Mouse (Mus musculus): ENCODE measurements around the gene Olfr5. TPM values are rescaled to one million over a fixed set of nuclear protein-coding genes. Genes with fewer than 3 reads are reported as not detected.
"Not testable (repeated sequence)": the region's sequence is repeated elsewhere in the genome, so short reads cannot be mapped to it uniquely, and the experiment has no call there.

Gene Olfr5
- polyA plus RNA-seq (2015; fragmentation: Nextera tagmentation; extraction: Ambion mirVana) = not detected in 2 replicates

DNA sequence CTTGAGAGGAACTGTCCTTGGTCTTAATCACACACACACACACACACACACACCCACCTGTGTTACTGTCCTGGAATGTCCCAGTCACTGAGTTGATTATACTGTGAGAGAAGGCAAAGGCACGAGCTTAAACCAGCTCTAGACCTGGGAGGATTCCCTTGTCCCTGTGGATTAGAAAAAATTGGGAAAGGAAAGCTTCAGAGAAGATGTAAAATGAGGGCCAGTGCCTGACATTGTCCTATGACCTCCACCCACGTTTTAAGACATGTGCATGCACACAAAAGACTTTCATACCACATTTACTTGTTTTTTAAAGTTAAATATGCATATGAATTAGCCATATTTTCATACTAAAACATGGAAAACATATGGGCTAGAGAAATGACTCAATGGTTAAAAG is at the start of gene Olfr5:
Olfr5 (minus strand) TSS at position 101 of the 400 bp plus-strand sequence.
- H3K4me3 ChIP-seq = no peak within 1 kb of the TSS
- H3K36me3 ChIP-seq = no peaks in the 10 kb centered on the region
- H3K4me1 ChIP-seq = no peaks in the 10 kb centered on the region
- WGBS = 18% methylated on average over 2 of the region's 2 CpGs
- H3K9ac ChIP-seq = no peak within 1 kb of the TSS
- no peak for ATAC-seq (ENCODE audit: borderline replicate concordance, extremely low read depth, low FRiP score, low TSS enrichment)
- H3K27ac ChIP-seq = no peak within 1 kb of the TSS
- H3K27me3 ChIP-seq = no peaks in the 10 kb centered on the region
- H3K4me2 ChIP-seq = no peak within 1 kb of the TSS
- H3K9me3 ChIP-seq = no peaks in the 10 kb centered on the region

DNA sequence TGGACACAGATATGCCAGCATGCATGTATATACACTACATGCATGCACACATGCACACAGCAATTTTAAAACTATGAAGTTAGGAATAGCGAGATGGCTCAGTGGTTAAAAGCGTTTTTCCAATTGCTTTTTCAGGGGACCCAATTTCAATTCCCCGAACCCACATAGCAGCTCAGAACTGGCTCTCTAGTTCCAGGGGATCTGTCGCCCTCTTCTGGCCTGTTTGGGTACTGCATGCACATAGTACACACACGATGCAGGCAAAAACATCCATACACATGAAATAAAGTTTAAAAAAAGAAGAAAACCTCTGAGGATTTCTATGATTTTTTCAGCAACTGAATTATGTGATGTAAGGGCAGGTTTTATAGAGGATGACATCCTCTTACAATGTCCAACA is 39.4 kb upstream of the Olfr5 start:
- Histone ChIP-seq H3K4me1 (no peaks in the 10 kb centered on the region), H3K27me3 (no peaks in the 10 kb centered on the region), H3K36me3 (no peaks in the 10 kb centered on the region), H3K4me2 (no peak overlapping the region), H3K27ac (no peak overlapping the region), H3K4me3 (no peak overlapping the region), H3K9ac (no peak overlapping the region), H3K9me3 (no peaks in the 10 kb centered on the region)
- ATAC-seq (ENCODE audit: borderline replicate concordance, extremely low read depth, low FRiP score, low TSS enrichment) = no peak
- 63% methylated on average over 5 of the region's 5 CpGs for WGBS

DNA sequence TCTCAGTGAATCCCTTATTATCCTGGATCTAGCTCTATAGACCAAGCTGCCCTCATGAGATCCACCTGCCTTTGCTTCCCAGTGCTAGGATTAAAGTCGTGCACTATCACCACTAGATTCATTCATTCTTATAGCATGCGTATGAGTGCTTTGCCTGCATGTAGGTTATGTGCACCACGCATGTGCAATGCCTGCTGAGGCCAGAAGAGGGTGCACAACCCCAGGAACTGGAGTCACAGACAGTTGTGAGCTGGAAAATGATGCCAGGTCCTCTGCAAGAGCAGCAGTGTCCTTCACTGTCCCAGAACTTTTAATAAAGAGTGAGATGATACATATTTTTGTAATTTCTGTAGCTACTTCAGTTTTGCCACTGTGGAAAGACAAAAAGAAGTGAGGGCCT is 38.3 kb upstream of the Olfr5 start:
- no peak overlapping the region for H3K4me3 ChIP-seq
- H3K27me3 ChIP-seq = no peaks in the 10 kb centered on the region
- no peaks in the 10 kb centered on the region for H3K36me3 ChIP-seq
- no peak overlapping the region for H3K9ac ChIP-seq
- no peaks in the 10 kb centered on the region for H3K9me3 ChIP-seq
- WGBS = 49% methylated on average over 3 of the region's 3 CpGs
- no peak overlapping the region for H3K27ac ChIP-seq
- no peak for ATAC-seq (ENCODE audit: borderline replicate concordance, extremely low read depth, low FRiP score, low TSS enrichment)
- H3K4me1 ChIP-seq = no peaks in the 10 kb centered on the region
- no peak overlapping the region for H3K4me2 ChIP-seq

DNA sequence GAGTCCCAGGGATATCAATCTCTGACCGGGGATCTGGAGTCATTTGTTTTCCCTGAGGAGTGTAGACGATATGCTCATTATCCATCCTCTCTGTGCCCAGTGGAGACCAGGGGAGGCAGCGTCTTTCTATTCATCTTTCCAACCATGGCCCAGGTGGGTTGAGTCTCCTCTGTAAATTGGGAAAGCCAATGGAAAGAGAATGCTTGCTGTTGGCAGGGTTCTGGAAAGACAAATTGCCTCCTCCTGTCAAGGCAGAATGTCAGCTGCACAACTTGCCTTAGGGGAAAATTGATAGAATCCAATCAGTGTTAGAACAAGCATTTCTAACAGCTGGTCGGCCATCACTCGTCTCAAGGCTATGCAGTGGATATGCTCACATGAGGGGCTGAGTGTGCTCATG is 36.1 kb upstream of the Olfr5 start, which contains the start of gene Olfr1349:
Olfr1349 (minus strand) TSS at position 101 of the 400 bp plus-strand sequence.
- Histone ChIP-seq H3K27me3 (no peaks in the 10 kb centered on the region), H3K9ac (no peak within 1 kb of the TSS), H3K4me1 (no peaks in the 10 kb centered on the region), H3K4me3 (no peak within 1 kb of the TSS), H3K4me2 (no peak within 1 kb of the TSS), H3K9me3 (no peaks in the 10 kb centered on the region), H3K36me3 (no peaks in the 10 kb centered on the region), H3K27ac (no peak within 1 kb of the TSS)
- 89% methylated on average over 5 of the region's 5 CpGs for whole genome bisulfite sequencing
- no peak for ATAC-seq (ENCODE audit: borderline replicate concordance, extremely low read depth, low FRiP score, low TSS enrichment)

GRCm38 (mm10) chr7:6521666-6522065 is 34.9 kb upstream of the Olfr5 start:
- ATAC-seq (ENCODE audit: borderline replicate concordance, extremely low read depth, low FRiP score, low TSS enrichment) = no peak
- 33% methylated on average over 1 of the region's 1 CpGs for WGBS
- no peaks in the 10 kb centered on the region for H3K9me3 ChIP-seq

GRCm38 (mm10) chr7:6508648-6509047 is 21.9 kb upstream of the Olfr5 start, which contains the start of gene Olfr1348:
Gene Olfr1348, minus strand, starts transcription at chr7:6508748.
- no peaks in the 10 kb centered on the region for H3K9me3 ChIP-seq
- 87% methylated on average over 1 of the region's 1 CpGs for WGBS
- H3K27ac ChIP-seq = no peak within 1 kb of the TSS
- H3K4me2 ChIP-seq = no peak within 1 kb of the TSS
- ATAC-seq (ENCODE audit: borderline replicate concordance, extremely low read depth, low FRiP score, low TSS enrichment) = no peak
- H3K27me3 ChIP-seq = no peaks in the 10 kb centered on the region
- H3K9ac ChIP-seq = no peak within 1 kb of the TSS
- H3K36me3 ChIP-seq = no peaks in the 10 kb centered on the region
- no peak within 1 kb of the TSS for H3K4me3 ChIP-seq
- no peaks in the 10 kb centered on the region for H3K4me1 ChIP-seq

More at GRCm38 (mm10) chr7:6521666-6522065, 34.9 kb upstream of the Olfr5 start:
- H3K27me3 ChIP-seq = no peaks in the 10 kb centered on the region
- H3K27ac ChIP-seq = no peak overlapping the region
- no peak overlapping the region for H3K9ac ChIP-seq
- H3K36me3 ChIP-seq = no peaks in the 10 kb centered on the region
- no peak overlapping the region for H3K4me2 ChIP-seq
- no peak overlapping the region for H3K4me3 ChIP-seq
- no peaks in the 10 kb centered on the region for H3K4me1 ChIP-seq

- Histone ChIP-seq H3K4me2 (no peak within 1 kb of the TSS), H3K9me3 (no peaks in the 10 kb centered on the region), H3K27ac (no peak within 1 kb of the TSS), H3K4me1 (no peaks in the 10 kb centered on the region), H3K27me3 (no peaks in the 10 kb centered on the region), H3K36me3 (no peaks in the 10 kb centered on the region), H3K9ac (no peak within 1 kb of the TSS), H3K4me3 (no peak within 1 kb of the TSS)
- ATAC-seq (ENCODE audit: borderline replicate concordance, extremely low read depth, low FRiP score, low TSS enrichment) = no peak
- WGBS = 37% methylated on average over 1 of the region's 1 CpGs
Observed at GRCm38 (mm10) chr7:6499655-6500054, 12.9 kb upstream of the Olfr5 start, which contains the start of gene Olfr1347. Gene Olfr1347, minus strand, starts transcription at chr7:6499755.

DNA sequence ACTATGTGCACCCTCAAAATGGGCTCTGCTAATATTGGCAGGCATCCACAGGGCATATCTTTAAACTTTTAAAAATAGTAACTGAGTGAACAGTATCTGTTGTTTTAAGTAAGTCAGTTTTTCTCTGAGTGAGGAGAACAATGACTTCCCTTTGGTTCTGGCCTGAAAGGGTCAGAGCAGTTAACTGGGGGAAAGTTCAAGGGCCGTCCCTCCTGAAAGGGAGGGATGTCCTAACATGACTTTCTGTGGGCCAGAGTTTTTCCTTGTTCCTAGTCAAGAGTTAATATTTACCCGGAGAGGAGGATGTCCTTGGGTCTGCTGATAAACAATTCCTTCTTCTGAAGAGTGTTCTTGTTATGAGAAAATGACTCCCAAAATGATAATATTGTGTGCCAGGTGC is 9.1 kb downstream of the Olfr5 start:
- H3K27me3 ChIP-seq; H3K9me3 ChIP-seq; H3K36me3 ChIP-seq; H3K4me1 ChIP-seq; H3K9ac ChIP-seq; ATAC-seq (ENCODE audit: borderline replicate concordance, extremely low read depth, low FRiP score, low TSS enrichment); H3K4me2 ChIP-seq; H3K27ac ChIP-seq; H3K4me3 ChIP-seq: not testable (repeated sequence)
- WGBS = 54% methylated on average over 2 of the region's 2 CpGs

GRCm38 (mm10) chr7:6466951-6467350 is 19.8 kb downstream of the Olfr5 start, which contains the start of gene Olfr1346:
Gene Olfr1346, plus strand, starts transcription at chr7:6467101.
- no peaks in the 10 kb centered on the region for H3K9me3 ChIP-seq
- H3K4me3 ChIP-seq = no peak within 1 kb of the TSS
- H3K9ac ChIP-seq = no peak within 1 kb of the TSS
- no peaks in the 10 kb centered on the region for H3K36me3 ChIP-seq
- no peak for ATAC-seq (ENCODE audit: borderline replicate concordance, extremely low read depth, low FRiP score, low TSS enrichment)
- no peak within 1 kb of the TSS for H3K4me2 ChIP-seq
- no peak within 1 kb of the TSS for H3K27ac ChIP-seq
- no peaks in the 10 kb centered on the region for H3K4me1 ChIP-seq
- no peaks in the 10 kb centered on the region for H3K27me3 ChIP-seq

GRCm38 (mm10) chr7:6456399-6456798 is 30.3 kb downstream of the Olfr5 start:
- no peak overlapping the region for H3K27ac ChIP-seq
- no peak for ATAC-seq (ENCODE audit: borderline replicate concordance, extremely low read depth, low FRiP score, low TSS enrichment)
- 37% methylated on average over 3 of the region's 3 CpGs for WGBS
- no peaks in the 10 kb centered on the region for H3K4me1 ChIP-seq
- H3K36me3 ChIP-seq = no peaks in the 10 kb centered on the region
- no peak overlapping the region for H3K4me3 ChIP-seq
- H3K4me2 ChIP-seq = no peak overlapping the region
- H3K9me3 ChIP-seq = no peaks in the 10 kb centered on the region
- H3K27me3 ChIP-seq = no peaks in the 10 kb centered on the region
- no peak overlapping the region for H3K9ac ChIP-seq

- H3K27ac ChIP-seq = no peak within 1 kb of the TSS
- no peak within 1 kb of the TSS for H3K4me3 ChIP-seq
- H3K4me2 ChIP-seq = no peak within 1 kb of the TSS
- H3K4me1 ChIP-seq = no peaks in the 10 kb centered on the region
- H3K36me3 ChIP-seq = no peaks in the 10 kb centered on the region
- H3K9ac ChIP-seq = no peak within 1 kb of the TSS
- H3K27me3 ChIP-seq = no peaks in the 10 kb centered on the region
- H3K9me3 ChIP-seq = no peaks in the 10 kb centered on the region
- no peak for ATAC-seq (ENCODE audit: borderline replicate concordance, extremely low read depth, low FRiP score, low TSS enrichment)
Observed at GRCm38 (mm10) chr7:6455868-6456267, 30.9 kb downstream of the Olfr5 start, which contains the start of gene Olfr1336. Gene Olfr1336, plus strand, starts transcription at chr7:6456168.

- no peaks in the 10 kb centered on the region for H3K36me3 ChIP-seq
- 83% methylated on average over 5 of the region's 5 CpGs for WGBS
- H3K27ac ChIP-seq = no peak overlapping the region
- H3K4me3 ChIP-seq = no peak overlapping the region
- H3K4me1 ChIP-seq = no peaks in the 10 kb centered on the region
- H3K4me2 ChIP-seq = no peak overlapping the region
- no peak overlapping the region for H3K9ac ChIP-seq
- no peaks in the 10 kb centered on the region for H3K9me3 ChIP-seq
- no peak for ATAC-seq (ENCODE audit: borderline replicate concordance, extremely low read depth, low FRiP score, low TSS enrichment)
- no peaks in the 10 kb centered on the region for H3K27me3 ChIP-seq
Observed at GRCm38 (mm10) chr7:6447771-6448170, 39.0 kb downstream of the Olfr5 start.

- Histone ChIP-seq H3K4me3 (no peak overlapping the region), H3K4me1 (no peaks in the 10 kb centered on the region), H3K4me2 (no peak overlapping the region), H3K36me3 (no peaks in the 10 kb centered on the region), H3K9ac (no peak overlapping the region), H3K9me3 (no peaks in the 10 kb centered on the region; the same call in 1 of the 2 replicates), H3K27ac (no peak overlapping the region), H3K27me3 (no peaks in the 10 kb centered on the region)
- WGBS = 51% methylated on average over 2 of the region's 2 CpGs
- no peak for ATAC-seq (ENCODE audit: borderline replicate concordance, extremely low read depth, low FRiP score, low TSS enrichment)
Observed at GRCm38 (mm10) chr7:6441173-6441572, 45.6 kb downstream of the Olfr5 start.
